Mouse (Mus musculus) forebrain, embryonic 15.5 days (tissue): ENCODE measurements around the gene Wdr44. TPM values are rescaled to one million over a fixed set of nuclear protein-coding genes. Genes with fewer than 3 reads are reported as not detected.

Experiments used
- ATAC-seq: fragments of 200-750 bp; cut with Nextera tagmentation; replicated peaks from 2 replicates; pipeline ENCODE4 v1.8.0; 2017; ENCODE audit warnings: mild to moderate bottlenecking, moderate TSS enrichment, moderate library complexity
- H3K27ac ChIP-seq: fragments of 300-500 bp; sonication (generic); replicated peaks from 2 replicates; pipeline ENCODE4 v1.5.1; 2015; ENCODE audit warnings: mild to moderate bottlenecking, inconsistent platforms
- H3K27me3 ChIP-seq: fragments of 300-500 bp; sonication (generic); 2 replicates; pipeline ENCODE4 v1.6.1; 2015; ENCODE audit warnings: inconsistent platforms
- H3K36me3 ChIP-seq: fragments of 300-500 bp; sonication (generic); 2 replicates; pipeline ENCODE4 v1.6.1; 2015; ENCODE audit warnings: mild to moderate bottlenecking, inconsistent platforms
- H3K4me1 ChIP-seq: fragments of 300-500 bp; sonication (generic); 2 replicates; pipeline ENCODE4 v1.6.1; 2015; ENCODE audit warnings: inconsistent platforms
- H3K4me2 ChIP-seq: fragments of 300-500 bp; sonication (generic); replicated peaks from 2 replicates; pipeline ENCODE4 v1.6.1; 2015; ENCODE audit warnings: mild to moderate bottlenecking, inconsistent platforms
- H3K4me3 ChIP-seq: fragments of 300-500 bp; sonication (generic); 2 replicates; pipeline ENCODE4 v1.5.1; 2015; ENCODE audit warnings: mild to moderate bottlenecking, inconsistent platforms
- H3K9ac ChIP-seq: fragments of 300-500 bp; sonication (generic); replicated peaks from 2 replicates; pipeline ENCODE4 v1.6.1; 2015; ENCODE audit warnings: mild to moderate bottlenecking, inconsistent platforms
- H3K9me3 ChIP-seq: fragments of 300-500 bp; sonication (generic); 2 replicates; pipeline ENCODE4 v1.6.1; 2016; ENCODE audit warnings: inconsistent platforms
- WGBS: fragments of 180-500 bp; shearing (Covaris S2); methylation state at CpG from one replicate; pipeline ENCODE4 v1.1.7; 2015; ENCODE audit warnings: mixed read lengths; 5-methylcytosine and 5-hydroxymethylcytosine counted together
- polyA plus RNA-seq: library from polyadenylated mRNA; unstranded; fragments of >200 nt; fragmentation: Nextera tagmentation; extraction: Ambion mirVana; gene quantifications from 2 replicates; pipeline ENCODE4 v1.2.1, GENCODE M21; 2015

Gene Wdr44
- 16.7 and 17.4 TPM in 2 replicates for polyA plus RNA-seq

GRCm38 (mm10) chrX:23692722-23693442 lies at the start of gene Wdr44:
Wdr44 (plus strand) TSS chrX:23693051.
- peak within 1 kb of the TSS; percentile 65 for H3K9ac ChIP-seq
- ATAC-seq = peak; percentile 100
- peak within 1 kb of the TSS; percentile 81 for H3K27ac ChIP-seq
- H3K4me3 ChIP-seq = peak within 1 kb of the TSS; percentile 68
- H3K4me2 ChIP-seq = peak within 1 kb of the TSS; percentile 51
- no peaks in the 10 kb centered on the region for H3K36me3 ChIP-seq
- no peaks in the 10 kb centered on the region for H3K27me3 ChIP-seq
- H3K9me3 ChIP-seq = no peaks in the 10 kb centered on the region
- WGBS = 16% methylated on average over 51 of the region's 51 CpGs
- no peaks in the 10 kb centered on the region for H3K4me1 ChIP-seq

GRCm38 (mm10) chrX:23648371-23648770 lies 44.5 kb upstream of the Wdr44 start:
- Histone ChIP-seq H3K27ac (no peak overlapping the region), H3K9ac (no peak overlapping the region), H3K4me1 (no peaks in the 10 kb centered on the region), H3K4me2 (no peak overlapping the region), H3K36me3 (no peaks in the 10 kb centered on the region), H3K27me3 (no peaks in the 10 kb centered on the region), H3K4me3 (no peak overlapping the region), H3K9me3 (no peaks in the 10 kb centered on the region)
- ATAC-seq = no peak
- 95% methylated on average over 1 of the region's 1 CpGs for WGBS

- no peak overlapping the region for H3K4me3 ChIP-seq
- ATAC-seq = no peak
- no peaks in the 10 kb centered on the region for H3K4me1 ChIP-seq
- 82% methylated on average over 1 of the region's 1 CpGs for WGBS
- no peak overlapping the region for H3K4me2 ChIP-seq
- H3K27ac ChIP-seq = no peak overlapping the region
- H3K27me3 ChIP-seq = no peaks in the 10 kb centered on the region
- H3K36me3 ChIP-seq = no peaks in the 10 kb centered on the region
- H3K9me3 ChIP-seq = no peaks in the 10 kb centered on the region
- no peak overlapping the region for H3K9ac ChIP-seq
Observed at GRCm38 (mm10) chrX:23662216-23662615, 30.6 kb upstream of the Wdr44 start.

GRCm38 (mm10) chrX:23673193-23673592 lies 19.7 kb upstream of the Wdr44 start:
- no peaks in the 10 kb centered on the region for H3K36me3 ChIP-seq
- no peaks in the 10 kb centered on the region for H3K9me3 ChIP-seq
- 70% methylated on average over 2 of the region's 2 CpGs for WGBS
- no peak overlapping the region for H3K27ac ChIP-seq
- H3K4me1 ChIP-seq = no peaks in the 10 kb centered on the region
- no peak overlapping the region for H3K9ac ChIP-seq
- H3K4me3 ChIP-seq = no peak overlapping the region
- H3K4me2 ChIP-seq = no peak overlapping the region
- no peaks in the 10 kb centered on the region for H3K27me3 ChIP-seq
- ATAC-seq = no peak

GRCm38 (mm10) chrX:23675450-23675849 lies 17.4 kb upstream of the Wdr44 start:
- no peaks in the 10 kb centered on the region for H3K36me3 ChIP-seq
- no peak overlapping the region for H3K9ac ChIP-seq
- H3K4me2 ChIP-seq = no peak overlapping the region
- no peaks in the 10 kb centered on the region for H3K4me1 ChIP-seq
- no peak for ATAC-seq
- no peak overlapping the region for H3K4me3 ChIP-seq
- no peaks in the 10 kb centered on the region for H3K27me3 ChIP-seq
- no peaks in the 10 kb centered on the region for H3K9me3 ChIP-seq
- H3K27ac ChIP-seq = no peak overlapping the region
- WGBS = 76% methylated on average over 1 of the region's 1 CpGs

GRCm38 (mm10) chrX:23676583-23676982 lies 16.3 kb upstream of the Wdr44 start:
- no peak for ATAC-seq
- Histone ChIP-seq H3K4me3 (no peak overlapping the region), H3K9ac (no peak overlapping the region), H3K36me3 (no peaks in the 10 kb centered on the region), H3K4me1 (no peaks in the 10 kb centered on the region), H3K4me2 (no peak overlapping the region), H3K27ac (no peak overlapping the region), H3K9me3 (no peaks in the 10 kb centered on the region), H3K27me3 (no peaks in the 10 kb centered on the region)
- 78% methylated on average over 2 of the region's 2 CpGs for WGBS

- Histone ChIP-seq H3K9me3 (no peaks in the 10 kb centered on the region), H3K36me3 (no peaks in the 10 kb centered on the region), H3K4me2 (no peak overlapping the region), H3K4me3 (no peak overlapping the region), H3K4me1 (no peaks in the 10 kb centered on the region), H3K27ac (no peak overlapping the region), H3K9ac (no peak overlapping the region), H3K27me3 (no peaks in the 10 kb centered on the region)
- no peak for ATAC-seq
- 74% methylated on average over 2 of the region's 2 CpGs for WGBS
Observed at GRCm38 (mm10) chrX:23677511-23677910, 15.3 kb upstream of the Wdr44 start.

GRCm38 (mm10) chrX:23692336-23692721 lies 522 bp upstream of the Wdr44 start:
- no peaks in the 10 kb centered on the region for H3K27me3 ChIP-seq
- H3K9me3 ChIP-seq = no peaks in the 10 kb centered on the region
- 26% methylated on average over 5 of the region's 5 CpGs for WGBS
- H3K36me3 ChIP-seq = no peaks in the 10 kb centered on the region
- peak; percentile 37; the same call in 1 of the 2 replicates for ATAC-seq
- H3K4me1 ChIP-seq = no peaks in the 10 kb centered on the region
- H3K4me3 ChIP-seq = peak overlapping the region; percentile 68
- no peak overlapping the region; the same call in 1 of the 2 replicates for H3K27ac ChIP-seq
- no peak overlapping the region; the same call in 1 of the 2 replicates for H3K9ac ChIP-seq
- peak overlapping the region; percentile 40 for H3K4me2 ChIP-seq

GRCm38 (mm10) chrX:23693443-23694400 lies 871 bp downstream of the Wdr44 start:
- no peaks in the 10 kb centered on the region for H3K4me1 ChIP-seq
- H3K9me3 ChIP-seq = no peaks in the 10 kb centered on the region
- H3K27me3 ChIP-seq = no peaks in the 10 kb centered on the region
- WGBS = 20% methylated on average over 27 of the region's 28 CpGs
- no peak for ATAC-seq
- peak overlapping the region; percentile 65 for H3K9ac ChIP-seq
- H3K4me2 ChIP-seq = peak overlapping the region; percentile 51
- no peaks in the 10 kb centered on the region for H3K36me3 ChIP-seq
- H3K4me3 ChIP-seq = peak overlapping the region; percentile 68
- peak overlapping the region; percentile 81 for H3K27ac ChIP-seq

GRCm38 (mm10) chrX:23694588-23694987 lies 1.7 kb downstream of the Wdr44 start:
- H3K4me1 ChIP-seq = no peaks in the 10 kb centered on the region
- no peak overlapping the region for H3K27ac ChIP-seq
- H3K9ac ChIP-seq = no peak overlapping the region
- H3K9me3 ChIP-seq = no peaks in the 10 kb centered on the region
- ATAC-seq = no peak
- H3K27me3 ChIP-seq = no peaks in the 10 kb centered on the region
- H3K4me2 ChIP-seq = no peak overlapping the region
- H3K4me3 ChIP-seq = no peak overlapping the region
- 79% methylated on average over 3 of the region's 3 CpGs for WGBS
- no peaks in the 10 kb centered on the region for H3K36me3 ChIP-seq

GRCm38 (mm10) chrX:23695109-23695508 lies 2.3 kb downstream of the Wdr44 start:
- H3K9me3 ChIP-seq = no peaks in the 10 kb centered on the region
- H3K4me2 ChIP-seq = no peak overlapping the region
- no peak overlapping the region for H3K9ac ChIP-seq
- no peaks in the 10 kb centered on the region for H3K36me3 ChIP-seq
- no peak overlapping the region for H3K27ac ChIP-seq
- H3K4me1 ChIP-seq = no peaks in the 10 kb centered on the region
- no peak for ATAC-seq
- no peak overlapping the region for H3K4me3 ChIP-seq
- no peaks in the 10 kb centered on the region for H3K27me3 ChIP-seq

GRCm38 (mm10) chrX:23697346-23697745 lies 4.5 kb downstream of the Wdr44 start:
- Histone ChIP-seq H3K4me1 (no peaks in the 10 kb centered on the region), H3K9ac (no peak overlapping the region), H3K4me2 (no peak overlapping the region), H3K4me3 (no peak overlapping the region), H3K36me3 (no peaks in the 10 kb centered on the region), H3K27ac (no peak overlapping the region), H3K9me3 (no peaks in the 10 kb centered on the region), H3K27me3 (no peaks in the 10 kb centered on the region)
- ATAC-seq = no peak
- WGBS = 88% methylated on average over 2 of the region's 2 CpGs
